Mouse (Mus musculus) CD4-positive, CD25-positive, alpha-beta regulatory T cell, adult 2 months (primary cell): ENCODE results near the gene Pex6.
A peak's percentile ranks its signal among the peaks of the same experiment; 100 is the strongest.

ENCODE experiments used
- DNase-seq: peaks from one replicate; pipeline ENCODE4 v3.0.0-alpha.2; 2012; ENCODE audit warnings: low read depth, low spot score

Pex6 gene

GRCm38 (mm10) chr17:46710959-46711597 lies at the start of gene Pex6:
Pex6 (plus strand) TSS chr17:46711463.
- peak; percentile 93 for DNase-seq

GRCm38 (mm10) chr17:46661981-46662380 lies 49.3 kb upstream of the Pex6 start:
- DNase-seq = no peak

GRCm38 (mm10) chr17:46662730-46663129 lies 48.5 kb upstream of the Pex6 start:
- no peak for DNase-seq

- DNase-seq = no peak
Measured at GRCm38 (mm10) chr17:46667712-46668111, 43.6 kb upstream of the Pex6 start.

GRCm38 (mm10) chr17:46669911-46670310 lies 41.4 kb upstream of the Pex6 start:
- DNase-seq = no peak

GRCm38 (mm10) chr17:46673850-46674529 lies 37.3 kb upstream of the Pex6 start, which contains the start of gene Rrp36:
Rrp36 (minus strand) TSS chr17:46674352.
- peak; percentile 94 for DNase-seq

GRCm38 (mm10) chr17:46674530-46675283 lies 36.6 kb upstream of the Pex6 start:
- no peak for DNase-seq

GRCm38 (mm10) chr17:46678416-46678815 lies 32.8 kb upstream of the Pex6 start, which contains the start of gene Mea1:
Mea1 (plus strand) TSS chr17:46678793.
- no peak for DNase-seq

- no peak for DNase-seq
Measured at GRCm38 (mm10) chr17:46678911-46679310, 32.4 kb upstream of the Pex6 start.

- DNase-seq = peak; percentile 60
Measured at GRCm38 (mm10) chr17:46679843-46680759, 31.2 kb upstream of the Pex6 start.

GRCm38 (mm10) chr17:46680760-46681373 lies 30.4 kb upstream of the Pex6 start, which contains the start of gene Klhdc3:
Klhdc3 (minus strand) TSS chr17:46680914.
- peak; percentile 99 for DNase-seq

- no peak for DNase-seq
Measured at GRCm38 (mm10) chr17:46681466-46682118, 29.7 kb upstream of the Pex6 start.

GRCm38 (mm10) chr17:46682654-46683389 lies 28.4 kb upstream of the Pex6 start:
- no peak for DNase-seq

GRCm38 (mm10) chr17:46685913-46686312 lies 25.4 kb upstream of the Pex6 start:
- DNase-seq = peak; percentile 70

- no peak for DNase-seq
Measured at GRCm38 (mm10) chr17:46690665-46691064, 20.6 kb upstream of the Pex6 start.

- DNase-seq = no peak
Measured at GRCm38 (mm10) chr17:46691390-46691789, 19.9 kb upstream of the Pex6 start.

- no peak for DNase-seq
Measured at GRCm38 (mm10) chr17:46694517-46695063, 16.7 kb upstream of the Pex6 start.

- no peak for DNase-seq
Measured at GRCm38 (mm10) chr17:46698515-46698914, 12.7 kb upstream of the Pex6 start.

- DNase-seq = no peak
Measured at GRCm38 (mm10) chr17:46699245-46699644, 12.0 kb upstream of the Pex6 start.
